Mouse (Mus musculus) B cell, adult 62 days (primary cell): ENCODE measurements around the gene Gm28360. TPM values are rescaled to one million over a fixed set of nuclear protein-coding genes. Genes with fewer than 3 reads are reported as not detected.

Experiments used
- total RNA-seq: library from RNA; stranded (reverse); gene quantifications from 4 replicates; pipeline ENCODE4 v1.2.4, GENCODE M21; 2023

The Gm28360 gene
- not detected in 4 replicates for total RNA-seq

DNA sequence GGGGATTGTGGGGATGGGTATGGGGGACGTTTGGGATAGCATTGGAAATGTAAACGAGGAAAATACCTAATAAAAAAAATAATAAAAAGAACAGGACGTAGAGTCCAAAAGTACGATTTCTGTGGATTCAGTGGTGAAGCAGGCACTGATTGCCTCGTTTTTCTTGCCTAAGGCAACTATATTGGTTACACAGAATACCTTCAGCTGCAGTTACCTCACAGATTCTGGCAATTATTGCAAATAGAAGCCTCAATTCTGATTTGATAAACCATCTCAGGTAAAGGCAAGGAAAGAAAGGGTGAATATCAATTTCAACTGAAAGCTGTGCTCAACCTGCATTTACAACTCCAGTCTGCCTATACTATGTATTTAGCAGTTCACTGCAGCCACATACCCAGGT lies at the start of gene Gm28360:
Gm28360 (plus strand) TSS at position 301 of the 400 bp plus-strand sequence.

DNA sequence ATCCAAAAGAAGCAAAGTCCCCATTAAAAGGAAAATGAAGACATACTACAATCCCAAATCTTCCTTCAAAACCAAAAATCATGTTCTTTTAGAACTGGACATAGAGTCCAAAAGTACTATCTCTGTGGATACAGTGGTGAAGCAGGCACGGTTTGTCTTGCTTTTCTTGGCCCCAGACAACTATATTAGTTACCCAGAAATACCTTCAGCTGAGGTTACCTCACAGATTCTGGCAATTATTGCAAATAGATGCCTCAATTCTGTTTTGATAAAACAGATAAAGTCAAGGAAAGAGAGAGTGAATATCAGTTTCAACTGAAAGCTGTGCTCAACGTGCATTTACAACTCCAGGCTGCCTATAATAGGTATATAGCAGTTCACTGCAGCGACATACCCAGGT lies 49.0 kb upstream of the Gm28360 start, which contains the start of gene B020011L13Rik:
B020011L13Rik (plus strand) TSS at position 301 of the 400 bp plus-strand sequence.

Other genes starting within 250 kb of the Gm28360 start
- not detected in 4 replicates for gene Gm28363, start 132.9 kb upstream of the Gm28360 start, total RNA-seq
- gene B020011L13Rik, start 48.9 kb upstream of the Gm28360 start, total RNA-seq = not detected in 4 replicates
- not detected in 4 replicates for gene Gm28168, start 97.9 kb downstream of the Gm28360 start, total RNA-seq
- not detected in 4 replicates for gene Gm7145, start 135.9 kb downstream of the Gm28360 start, total RNA-seq